Mouse (Mus musculus) C3H10T1/2 (cell line): ENCODE results near the gene Tnrc18. TPM values are rescaled to one million over a fixed set of nuclear protein-coding genes. Genes with fewer than 3 reads are reported as not detected.

Experiments
- polyA plus RNA-seq, 2 experiments: library from polyadenylated mRNA; unstranded; fragments of >200 nt; fragmentation: generic; extraction: Trizol; gene quantifications; one replicate each; pipeline ENCODE4 v1.2.1; 2012; ENCODE audit warnings: missing spikeins in 2 of 2

Tnrc18 gene
- 10 to 100 TPM; 12.3 to 62.5 TPM for polyA plus RNA-seq

DNA sequence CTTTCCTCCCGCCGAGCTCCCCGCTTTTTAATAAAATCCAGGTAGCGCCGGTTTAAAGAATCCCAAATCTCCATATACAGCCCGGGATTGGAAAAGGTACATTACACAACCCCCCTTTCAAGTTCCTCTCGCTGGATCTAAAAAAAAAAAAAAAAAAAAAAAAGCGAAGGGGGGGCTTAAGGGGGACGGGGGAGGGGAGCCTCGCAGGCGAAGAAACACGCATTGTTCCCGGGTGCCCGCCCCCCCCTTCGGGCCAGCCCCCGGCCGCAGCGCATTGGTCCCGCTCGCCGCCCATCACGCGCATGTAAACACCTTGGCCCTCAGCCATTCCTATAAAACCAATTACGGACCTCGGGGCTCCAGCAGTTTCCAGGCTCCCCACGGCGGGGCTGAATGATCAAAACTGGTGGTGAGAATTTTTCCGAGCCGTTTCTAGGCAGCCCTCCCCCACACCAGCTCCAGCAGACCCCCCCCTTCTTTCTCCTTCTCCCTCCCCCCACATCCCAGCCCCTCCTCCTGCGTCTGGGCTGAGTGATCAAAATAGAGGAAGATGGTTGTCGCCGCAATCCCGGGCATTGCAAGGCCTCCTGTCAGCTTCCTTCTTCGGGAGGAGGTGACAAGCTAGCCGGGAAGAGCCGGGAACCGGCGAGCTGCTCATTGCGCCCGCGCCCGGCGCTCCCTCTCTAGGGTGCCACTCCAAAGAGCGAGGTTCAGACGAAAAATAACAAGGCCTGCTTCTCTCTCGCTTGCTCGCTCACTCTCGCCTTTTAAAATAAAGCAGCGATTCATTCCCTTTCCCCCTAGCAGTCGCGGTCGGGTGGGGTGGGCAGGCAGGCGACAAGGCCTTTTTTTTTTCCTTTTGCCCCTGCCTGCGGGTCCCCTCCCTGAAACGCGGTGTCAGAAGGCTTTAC is at the start of gene Tnrc18:
TSS of gene Tnrc18 (minus strand) at position 139 of the 911 bp plus-strand sequence.

DNA sequence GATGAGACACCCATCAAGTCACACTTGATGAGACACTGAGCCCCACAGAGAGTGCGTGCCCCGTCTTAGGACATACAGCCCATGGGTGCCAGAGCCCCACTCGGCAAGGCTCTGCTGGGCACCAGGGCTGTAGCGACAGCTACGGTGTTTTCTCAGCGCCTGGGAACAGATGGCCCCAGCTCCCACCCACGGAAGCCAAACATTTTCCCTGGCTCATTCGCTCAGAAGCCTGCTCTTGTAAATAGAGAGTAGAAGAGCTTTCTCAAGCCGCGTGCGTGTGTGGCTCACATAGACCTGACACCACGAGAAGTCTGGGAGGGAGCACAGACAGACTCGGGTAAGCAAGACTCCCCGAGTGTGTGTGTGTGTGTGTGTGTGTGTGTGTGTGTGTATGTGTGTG is 125.2 kb downstream of the Tnrc18 start, which contains the start of gene Slc29a4:
TSS of gene Slc29a4 (plus strand) at position 265 of the 400 bp plus-strand sequence.

Other genes with a start within 250 kb of the Tnrc18 start
- gene Mmd2, start 208.9 kb downstream of the Tnrc18 start, polyA plus RNA-seq, result not detected
- gene Wipi2, start 190.0 kb downstream of the Tnrc18 start, polyA plus RNA-seq, result 10 to 100 TPM; 20.1 to 24.7 TPM
- gene Slc29a4, start 125.2 kb downstream of the Tnrc18 start, polyA plus RNA-seq, result under 1 TPM; 0.04 to 0.11 TPM
- gene Fbxl18, start 77.8 kb upstream of the Tnrc18 start, polyA plus RNA-seq, result 1 to 10 TPM; 3.9 to 4.9 TPM
- 1,000 to 10,000 TPM; 2,361 to 3,302 TPM for gene Actb, start 89.1 kb upstream of the Tnrc18 start, polyA plus RNA-seq
- gene Fscn1, start 142.7 kb upstream of the Tnrc18 start, polyA plus RNA-seq, result 100 to 1,000 TPM; 284 to 311 TPM